Mouse (Mus musculus) kidney, embryonic 15.5 days (tissue): ENCODE results near the gene Dctn1. TPM values are rescaled to one million over a fixed set of nuclear protein-coding genes. Genes with fewer than 3 reads are reported as not detected.
"Not testable (repeated sequence)": the region's sequence is repeated elsewhere in the genome, so short reads cannot be mapped to it uniquely, and the experiment has no call there.

Experiments used
- ATAC-seq: fragments of 200-750 bp; cut with Nextera tagmentation; replicated peaks from 2 replicates; pipeline ENCODE4 v1.8.0; 2017; ENCODE audit warnings: moderate TSS enrichment; ENCODE audit not compliant: low FRiP score
- H3K27ac ChIP-seq: fragments of 300-500 bp; sonication (generic); 2 replicates; pipeline ENCODE4 v1.5.1; 2015; ENCODE audit warnings: mild to moderate bottlenecking, inconsistent platforms
- H3K27me3 ChIP-seq: fragments of 300-500 bp; sonication (generic); 2 replicates; pipeline ENCODE4 v1.6.1; 2015; ENCODE audit warnings: inconsistent platforms
- H3K36me3 ChIP-seq: fragments of 300-500 bp; sonication (generic); 2 replicates; pipeline ENCODE4 v1.6.1; 2015; ENCODE audit warnings: inconsistent platforms
- H3K4me1 ChIP-seq: fragments of 300-500 bp; sonication (generic); 2 replicates; pipeline ENCODE4 v1.6.1; 2015; ENCODE audit warnings: inconsistent platforms
- H3K4me2 ChIP-seq: fragments of 300-500 bp; sonication (generic); 2 replicates; pipeline ENCODE4 v1.6.1; 2015; ENCODE audit warnings: moderate library complexity, mild to moderate bottlenecking, inconsistent platforms
- H3K4me3 ChIP-seq: fragments of 300-500 bp; sonication (generic); replicated peaks from 2 replicates; pipeline ENCODE4 v1.5.1; 2015; ENCODE audit warnings: mild to moderate bottlenecking, inconsistent platforms
- H3K9ac ChIP-seq: fragments of 300-500 bp; sonication (generic); 2 replicates; pipeline ENCODE4 v1.6.1; 2015; ENCODE audit warnings: mild to moderate bottlenecking, inconsistent platforms
- H3K9me3 ChIP-seq: fragments of 300-500 bp; sonication (generic); replicated peaks from 2 replicates; pipeline ENCODE4 v1.6.1; 2016; ENCODE audit warnings: inconsistent platforms
- WGBS: fragments of 180-500 bp; shearing (Covaris S2); methylation state at CpG from one replicate; pipeline ENCODE4 v1.1.7; 2015; ENCODE audit warnings: mixed read lengths; 5-methylcytosine and 5-hydroxymethylcytosine counted together
- polyA plus RNA-seq: library from polyadenylated mRNA; unstranded; fragments of >200 nt; fragmentation: Nextera tagmentation; extraction: Ambion mirVana; gene quantifications from 2 replicates; pipeline ENCODE4 v1.2.1, GENCODE M21; 2015

The Dctn1 gene
- polyA plus RNA-seq, 1 experiment from 2014 or later = 93.9 TPM

DNA sequence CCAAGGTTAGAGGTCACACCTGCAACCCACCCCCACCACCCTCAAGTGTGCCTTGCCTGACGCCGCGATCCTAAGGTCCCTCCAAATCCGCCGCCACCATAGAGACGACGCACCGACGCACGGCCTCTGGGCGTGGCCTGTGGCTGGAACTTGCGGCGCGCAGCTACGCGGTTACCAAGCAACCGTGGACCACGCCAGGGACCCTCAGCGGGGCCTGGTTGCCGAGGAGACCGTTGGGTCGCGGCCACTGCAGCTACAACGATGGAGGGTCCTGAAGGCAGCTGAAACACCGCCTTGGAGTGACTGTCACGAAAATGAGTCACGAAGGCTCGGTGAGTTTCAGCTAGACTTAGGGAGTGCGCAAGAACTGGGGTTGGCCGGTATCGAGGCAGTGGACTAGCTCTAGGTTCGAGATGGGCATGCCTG is 9.4 kb upstream of the Dctn1 start, which contains the start of the genes Wdr54 and 1700003E16Rik:
Gene Wdr54 (minus strand): TSS at position 139 of the 426 bp plus-strand sequence.
Gene 1700003E16Rik (plus strand): TSS at position 146 of the 426 bp plus-strand sequence.
- 1% methylated on average over 32 of the region's 32 CpGs for WGBS
- peaks cover 17% of the 10 kb centered on the region for H3K4me1 ChIP-seq
- H3K36me3 ChIP-seq = peaks cover 21% of the 10 kb centered on the region
- peak; percentile 85 for ATAC-seq
- peak within 1 kb of the TSS; percentile 44 for H3K9ac ChIP-seq
- H3K27me3 ChIP-seq = peaks cover 19% of the 10 kb centered on the region
- peak within 1 kb of the TSS; percentile 62 for H3K4me3 ChIP-seq
- no peaks in the 10 kb centered on the region for H3K9me3 ChIP-seq
- H3K27ac ChIP-seq = no peak within 1 kb of the TSS
- H3K4me2 ChIP-seq = peak within 1 kb of the TSS; percentile 90

DNA sequence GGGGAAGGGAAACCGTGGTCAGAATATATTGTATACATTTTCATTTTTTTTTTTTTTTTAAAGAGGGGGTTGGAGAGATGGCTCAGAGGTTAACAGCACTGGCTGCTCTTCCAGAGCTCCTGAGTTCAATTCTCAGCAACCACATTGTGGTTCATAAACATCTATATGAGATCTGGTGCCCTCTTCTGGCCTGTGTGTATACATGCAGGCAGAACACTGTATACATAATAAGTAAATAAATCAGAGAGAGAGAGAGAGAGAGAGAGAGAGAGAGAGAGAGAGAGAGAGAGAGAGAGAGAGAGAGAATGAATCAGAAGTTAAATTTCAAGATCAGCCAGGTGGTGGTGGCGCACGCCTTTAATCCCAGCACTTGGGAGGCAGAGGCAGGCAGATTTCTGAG is 6.3 kb upstream of the Dctn1 start:
- not testable (repeated sequence) for H3K9ac ChIP-seq, H3K4me3 ChIP-seq, H3K27ac ChIP-seq, H3K4me2 ChIP-seq, H3K9me3 ChIP-seq, ATAC-seq, H3K36me3 ChIP-seq
- 24% methylated on average over 3 of the region's 3 CpGs for WGBS
- Histone ChIP-seq H3K4me1 (peaks cover 34% of the 10 kb centered on the region), H3K27me3 (peaks cover 34% of the 10 kb centered on the region)

DNA sequence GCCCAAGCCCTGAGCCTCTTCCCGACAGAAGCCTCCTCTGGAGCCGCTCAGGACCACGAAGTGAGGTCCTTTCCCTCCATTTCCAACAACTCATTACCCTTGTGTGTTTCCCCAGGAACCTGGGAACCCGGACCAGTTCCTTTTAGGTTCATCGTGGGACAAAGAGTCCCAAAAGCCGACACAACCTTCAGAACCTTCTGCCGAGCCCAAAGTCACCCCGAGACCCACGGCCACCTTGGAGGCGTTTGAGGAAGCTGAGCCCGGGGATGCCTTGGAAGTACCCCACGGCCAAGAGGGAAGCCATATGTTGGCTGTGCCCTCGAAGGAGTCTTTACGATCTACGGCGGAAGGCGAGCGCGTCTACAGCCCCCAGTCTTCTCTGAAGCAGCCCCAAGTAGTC is 4.3 kb upstream of the Dctn1 start:
- Histone ChIP-seq H3K36me3 (no peaks in the 10 kb centered on the region), H3K4me2 (peak overlapping the region; percentile 85), H3K9ac (peak overlapping the region; percentile 43), H3K27me3 (peaks cover 34% of the 10 kb centered on the region), H3K4me3 (peak overlapping the region; percentile 45), H3K4me1 (peaks cover 31% of the 10 kb centered on the region), H3K9me3 (no peaks in the 10 kb centered on the region), H3K27ac (no peak overlapping the region)
- 5% methylated on average over 19 of the region's 19 CpGs for WGBS
- ATAC-seq = no peak

DNA sequence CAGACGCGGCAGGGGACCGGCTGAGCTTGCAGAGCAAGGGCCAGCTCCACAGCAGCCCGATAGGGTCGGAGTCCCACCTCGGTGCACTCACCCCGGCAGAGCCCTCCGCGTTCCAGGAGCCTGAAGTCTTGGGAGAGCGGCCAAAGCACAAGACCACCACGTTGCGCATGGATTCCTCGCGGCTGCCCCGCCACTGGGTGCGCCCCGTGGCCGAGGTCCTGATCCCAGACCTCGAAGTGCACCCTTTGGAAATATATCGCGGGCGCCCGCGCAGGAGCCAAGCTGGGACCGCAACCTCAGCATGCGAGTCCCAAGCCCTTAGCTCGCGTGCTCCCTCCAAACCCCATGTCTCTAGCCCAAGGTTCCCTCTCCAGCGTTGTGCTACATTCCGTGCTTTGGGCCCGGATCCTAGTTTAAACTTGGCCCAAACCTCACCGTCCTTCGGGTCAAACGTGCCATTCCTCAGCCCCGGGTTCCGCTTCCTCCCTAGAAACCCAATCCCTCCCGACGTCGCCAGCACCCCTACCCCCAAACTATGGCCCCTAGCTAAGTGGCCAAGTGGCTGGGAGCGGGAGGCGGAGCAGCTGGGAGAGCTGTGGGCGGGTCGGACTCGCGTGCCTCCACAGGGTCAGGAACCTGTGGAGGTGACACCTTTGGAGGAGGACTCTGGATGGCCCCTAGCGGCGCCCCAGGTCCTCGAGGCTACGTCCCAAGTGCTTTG is 3.6 kb upstream of the Dctn1 start:
- under 1% methylated on average over 49 of the region's 49 CpGs for WGBS

DNA sequence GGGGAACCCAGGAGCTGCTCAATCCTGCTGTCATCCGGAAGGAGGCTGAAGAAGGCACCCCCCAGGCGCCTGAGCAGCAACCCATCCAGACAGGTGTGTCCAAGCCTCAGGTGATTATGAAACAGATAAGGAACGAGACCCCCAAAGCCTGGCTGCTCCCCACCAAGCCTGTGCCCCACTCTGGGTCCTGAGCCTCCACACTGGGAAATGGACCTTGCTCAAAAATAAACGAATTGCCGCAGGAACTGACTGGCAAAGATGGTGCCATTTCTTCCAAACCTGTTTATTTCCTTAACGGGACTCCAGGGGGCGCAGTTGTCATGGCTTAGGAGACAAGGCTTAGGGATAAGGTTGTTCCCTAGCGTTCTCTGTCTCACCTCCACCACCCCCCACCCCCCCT is 3.0 kb upstream of the Dctn1 start:
- WGBS = under 1% methylated on average over 8 of the region's 8 CpGs
- ATAC-seq = no peak
- Histone ChIP-seq H3K9me3 (no peaks in the 10 kb centered on the region), H3K4me3 (peak overlapping the region; percentile 45), H3K9ac (peak overlapping the region; percentile 43; the same call in 1 of the 2 replicates), H3K4me2 (peak overlapping the region; percentile 85), H3K4me1 (peaks cover 41% of the 10 kb centered on the region), H3K27ac (no peak overlapping the region), H3K27me3 (peaks cover 30% of the 10 kb centered on the region), H3K36me3 (no peaks in the 10 kb centered on the region)

More for the DNA sequence above, 3.6 kb upstream of the Dctn1 start:
- H3K27ac ChIP-seq = no peak overlapping the region
- ATAC-seq = peak; percentile 15; the same call in 1 of the 2 replicates
- H3K9me3 ChIP-seq = no peaks in the 10 kb centered on the region
- H3K4me2 ChIP-seq = peak overlapping the region; percentile 85
- H3K4me3 ChIP-seq = peak overlapping the region; percentile 45
- no peaks in the 10 kb centered on the region for H3K36me3 ChIP-seq
- peak overlapping the region; percentile 43 for H3K9ac ChIP-seq
- H3K4me1 ChIP-seq = peaks cover 37% of the 10 kb centered on the region
- peaks cover 34% of the 10 kb centered on the region for H3K27me3 ChIP-seq

DNA sequence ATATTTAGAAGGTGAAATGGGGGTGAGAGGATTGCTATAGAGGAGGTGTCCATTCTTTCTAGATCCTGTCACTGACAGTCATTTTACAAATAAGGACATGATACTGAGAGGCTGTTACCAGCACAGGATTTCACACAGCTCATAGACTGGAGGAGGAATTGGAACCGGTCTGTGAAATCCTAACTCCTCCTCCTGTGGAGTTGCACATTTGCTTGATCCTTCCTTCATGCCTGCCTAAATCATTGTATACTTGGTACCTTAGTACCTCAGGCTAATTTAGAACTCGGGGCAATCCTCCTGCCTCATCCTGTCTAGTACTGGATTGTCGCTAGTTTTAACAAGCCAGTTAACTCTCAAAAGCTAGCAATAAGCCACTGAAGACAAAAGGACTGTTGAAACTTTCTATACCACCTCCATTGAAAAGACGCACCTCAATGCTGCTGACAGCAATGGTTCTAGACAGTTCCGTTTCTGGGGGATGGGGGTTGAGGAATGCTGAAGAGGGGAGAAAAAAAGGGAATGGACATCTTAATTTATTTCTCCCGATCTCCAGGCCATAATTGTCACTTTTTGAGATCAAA is 604 bp upstream of the Dctn1 start:
- H3K4me2 ChIP-seq = peak overlapping the region; percentile 72
- peak overlapping the region; percentile 92 for H3K4me3 ChIP-seq
- peaks cover 55% of the 10 kb centered on the region for H3K4me1 ChIP-seq
- peak overlapping the region; percentile 90 for H3K9ac ChIP-seq
- ATAC-seq = 0 out of 2 replicates have a peak, but pooled peaks have one; percentile 16
- no peaks in the 10 kb centered on the region for H3K9me3 ChIP-seq
- H3K27ac ChIP-seq = peak overlapping the region; percentile 87
- peaks cover 26% of the 10 kb centered on the region for H3K27me3 ChIP-seq
- 5% methylated on average over 6 of the region's 6 CpGs for WGBS
- no peaks in the 10 kb centered on the region for H3K36me3 ChIP-seq

DNA sequence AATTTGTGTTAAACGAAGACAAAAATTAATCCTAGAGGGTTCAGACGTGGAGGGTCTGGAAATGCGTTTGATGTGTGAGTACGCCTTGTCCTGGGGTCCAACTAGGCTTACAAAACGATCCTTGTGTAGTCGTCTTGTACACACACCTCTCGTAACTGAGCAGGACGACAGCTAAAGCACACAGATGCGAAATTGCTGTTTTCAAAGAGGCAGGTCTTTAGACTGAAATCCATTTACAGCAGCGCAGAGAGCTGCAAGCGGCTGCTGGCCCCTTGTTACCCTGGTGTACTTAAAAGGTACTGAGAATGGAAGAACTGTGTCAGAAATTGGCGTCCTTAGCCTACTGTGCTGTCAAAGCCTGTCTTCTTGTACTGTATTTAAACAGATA is 517 bp downstream of the Dctn1 start:
- H3K4me2 ChIP-seq = peak overlapping the region; percentile 72
- H3K9ac ChIP-seq = peak overlapping the region; percentile 90
- H3K27ac ChIP-seq = peak overlapping the region; percentile 87; the same call in 1 of the 2 replicates
- under 1% methylated on average over 12 of the region's 12 CpGs for WGBS
- peaks cover 55% of the 10 kb centered on the region for H3K4me1 ChIP-seq
- H3K27me3 ChIP-seq = peaks cover 15% of the 10 kb centered on the region
- H3K36me3 ChIP-seq = no peaks in the 10 kb centered on the region
- no peak for ATAC-seq
- H3K9me3 ChIP-seq = no peaks in the 10 kb centered on the region
- H3K4me3 ChIP-seq = peak overlapping the region; percentile 92

DNA sequence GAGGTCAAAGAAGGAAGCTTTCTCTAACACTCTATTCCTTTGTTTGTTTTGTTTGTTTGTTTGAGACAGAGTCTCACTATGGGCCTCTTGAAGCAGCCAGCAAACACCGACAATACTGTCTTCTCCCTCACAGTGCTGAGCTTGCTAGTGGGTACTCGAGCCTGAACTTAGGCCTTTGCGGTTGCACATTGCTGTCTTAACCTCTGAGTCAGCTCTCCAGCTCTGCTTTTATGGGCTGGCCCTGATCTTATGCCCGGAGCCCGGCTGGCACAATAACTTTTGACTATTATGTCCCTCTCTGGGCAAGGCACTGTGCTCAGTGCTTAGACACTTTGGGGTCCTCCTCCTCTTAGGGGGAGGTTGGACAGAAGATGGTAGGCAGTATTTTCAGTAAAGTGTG is 4.2 kb downstream of the Dctn1 start:
- no peaks in the 10 kb centered on the region for H3K9me3 ChIP-seq
- no peak for ATAC-seq
- H3K27ac ChIP-seq = peak overlapping the region; percentile 23; the same call in 1 of the 2 replicates
- 48% methylated on average over 5 of the region's 5 CpGs for WGBS
- no peaks in the 10 kb centered on the region for H3K27me3 ChIP-seq
- no peaks in the 10 kb centered on the region for H3K36me3 ChIP-seq
- no peak overlapping the region for H3K4me2 ChIP-seq
- peaks cover 40% of the 10 kb centered on the region for H3K4me1 ChIP-seq
- H3K9ac ChIP-seq = no peak overlapping the region
- no peak overlapping the region for H3K4me3 ChIP-seq

DNA sequence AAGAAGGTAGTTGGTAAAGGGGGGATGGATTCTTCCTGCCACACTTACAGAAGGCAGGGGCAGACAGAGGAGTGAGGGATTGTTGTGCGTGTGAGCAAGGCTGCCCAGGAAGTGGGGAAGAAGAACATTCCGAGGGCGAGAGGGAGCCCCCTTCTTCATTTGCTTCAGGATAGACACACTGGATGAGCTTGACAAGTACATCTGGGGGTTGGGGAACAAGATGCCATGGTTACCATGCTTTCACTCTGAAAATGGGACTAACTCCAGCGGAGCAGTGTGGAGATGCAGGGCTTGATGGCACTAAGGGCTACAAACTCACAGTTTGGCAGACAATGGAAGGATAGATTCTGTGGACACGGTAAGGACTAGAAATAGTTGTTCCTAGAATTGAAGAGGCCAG is 5.3 kb downstream of the Dctn1 start:
- no peak overlapping the region for H3K27ac ChIP-seq
- H3K4me1 ChIP-seq = peaks cover 36% of the 10 kb centered on the region
- no peaks in the 10 kb centered on the region for H3K27me3 ChIP-seq
- 83% methylated on average over 5 of the region's 5 CpGs for WGBS
- no peak overlapping the region for H3K4me2 ChIP-seq
- H3K9me3 ChIP-seq = no peaks in the 10 kb centered on the region
- ATAC-seq = no peak
- no peak overlapping the region for H3K9ac ChIP-seq
- 0 out of 2 replicates have a peak, but pooled peaks cover 2% of the 10 kb centered on the region for H3K36me3 ChIP-seq
- no peak overlapping the region for H3K4me3 ChIP-seq

DNA sequence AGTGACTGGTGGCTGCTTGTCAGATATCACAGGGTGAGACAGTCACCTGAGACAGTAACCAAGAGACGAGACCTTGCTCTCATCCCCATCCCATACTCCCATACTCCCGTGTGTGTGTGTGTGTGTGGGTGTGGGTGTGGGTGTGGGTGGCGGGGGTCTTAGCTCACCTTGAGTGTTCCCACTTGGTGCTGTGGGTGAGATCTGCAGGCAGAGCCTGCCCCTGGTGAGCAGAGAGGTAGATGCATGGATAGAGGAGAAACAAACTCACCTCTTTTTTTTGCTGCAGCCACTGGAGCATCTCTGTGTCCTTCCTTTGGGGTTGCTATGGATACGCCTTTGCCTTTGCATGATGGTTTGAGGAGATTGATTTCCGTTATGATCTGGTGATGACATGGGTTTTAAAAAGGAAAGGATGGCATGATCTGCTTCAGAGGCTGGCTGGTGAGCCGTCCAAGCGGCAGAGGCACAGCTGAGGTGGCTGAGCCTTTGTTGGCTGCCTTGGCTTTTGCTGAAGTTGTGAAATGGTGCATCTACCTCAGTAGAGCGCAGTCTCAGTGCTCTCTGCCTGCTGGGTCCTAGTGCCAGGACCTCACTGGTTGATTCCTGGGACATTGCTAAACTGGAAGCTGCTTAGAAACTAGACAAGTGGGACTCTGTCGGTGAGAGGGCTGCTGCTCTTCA is 6.7 kb downstream of the Dctn1 start:
- H3K36me3 ChIP-seq = 0 out of 2 replicates have a peak, but pooled peaks cover 6% of the 10 kb centered on the region
- no peak overlapping the region for H3K27ac ChIP-seq
- no peak for ATAC-seq
- no peak overlapping the region for H3K4me2 ChIP-seq
- no peak overlapping the region for H3K9ac ChIP-seq
- H3K27me3 ChIP-seq = no peaks in the 10 kb centered on the region
- no peak overlapping the region for H3K4me3 ChIP-seq
- H3K9me3 ChIP-seq = no peaks in the 10 kb centered on the region
- peaks cover 25% of the 10 kb centered on the region for H3K4me1 ChIP-seq
- 64% methylated on average over 9 of the region's 9 CpGs for WGBS

DNA sequence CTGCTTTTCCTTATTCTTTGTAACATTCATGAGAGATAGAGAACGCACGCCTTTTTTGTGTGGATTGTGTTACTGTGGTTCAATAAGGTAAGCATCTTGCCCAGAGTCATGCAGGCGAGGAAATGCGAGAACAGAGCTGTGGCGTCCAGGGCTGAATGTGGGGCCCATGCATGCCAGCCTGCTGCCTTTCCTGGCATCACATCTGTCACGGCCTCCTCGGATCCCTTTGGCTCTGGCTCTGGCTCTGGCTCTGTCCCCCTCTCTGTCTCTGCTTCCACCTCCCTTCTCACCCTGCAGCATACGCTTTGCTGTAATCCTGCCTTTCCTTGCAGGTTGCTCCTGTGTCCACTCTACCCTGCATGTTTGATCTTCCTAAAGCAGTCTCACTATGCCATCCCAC is 10.3 kb downstream of the Dctn1 start:
- WGBS = 88% methylated on average over 8 of the region's 8 CpGs
- no peak overlapping the region for H3K27ac ChIP-seq
- no peak overlapping the region for H3K4me2 ChIP-seq
- no peaks in the 10 kb centered on the region for H3K9me3 ChIP-seq
- H3K27me3 ChIP-seq = no peaks in the 10 kb centered on the region
- H3K4me3 ChIP-seq = no peak overlapping the region
- no peak overlapping the region for H3K9ac ChIP-seq
- no peak for ATAC-seq
- peaks cover 19% of the 10 kb centered on the region for H3K4me1 ChIP-seq
- H3K36me3 ChIP-seq = 0 out of 2 replicates have a peak, but pooled peaks cover 6% of the 10 kb centered on the region
